Mouse (Mus musculus) embryonic facial prominence, embryonic 13.5 days (tissue): ENCODE data around the gene Eml4. TPM values are rescaled to one million over a fixed set of nuclear protein-coding genes. Genes with fewer than 3 reads are reported as not detected.

Experiments used
- ATAC-seq: fragments of 200-750 bp; cut with Nextera tagmentation; 2 replicates; pipeline ENCODE4 v1.8.0; 2017; ENCODE audit warnings: low read depth; ENCODE audit not compliant: insufficient number of reproducible peaks, insufficient read depth, low FRiP score, low TSS enrichment
- H3K27ac ChIP-seq: fragments of 300-500 bp; sonication (generic); 2 replicates; pipeline ENCODE4 v1.5.1; 2015; ENCODE audit warnings: moderate library complexity, mild to moderate bottlenecking, inconsistent platforms
- H3K27me3 ChIP-seq: fragments of 300-500 bp; sonication (generic); 2 replicates; pipeline ENCODE4 v1.6.1; 2015; ENCODE audit warnings: mild to moderate bottlenecking, inconsistent platforms
- H3K36me3 ChIP-seq: fragments of 300-500 bp; sonication (generic); 2 replicates; pipeline ENCODE4 v1.6.1; 2015; ENCODE audit warnings: mild to moderate bottlenecking, inconsistent platforms
- H3K4me1 ChIP-seq: fragments of 300-500 bp; sonication (generic); 2 replicates; pipeline ENCODE4 v1.6.1; 2015; ENCODE audit warnings: inconsistent platforms
- H3K4me2 ChIP-seq: fragments of 300-500 bp; sonication (generic); 2 replicates; pipeline ENCODE4 v1.6.1; 2015; ENCODE audit warnings: moderate library complexity, mild to moderate bottlenecking, inconsistent platforms
- H3K4me3 ChIP-seq: fragments of 300-500 bp; sonication (generic); 2 replicates; pipeline ENCODE4 v1.5.1; 2015; ENCODE audit warnings: mild to moderate bottlenecking, inconsistent platforms
- H3K9ac ChIP-seq: fragments of 300-500 bp; sonication (generic); 2 replicates; pipeline ENCODE4 v1.6.1; 2015; ENCODE audit warnings: mild to moderate bottlenecking, inconsistent platforms
- H3K9me3 ChIP-seq: fragments of 300-500 bp; sonication (generic); 2 replicates; pipeline ENCODE4 v1.6.1; 2016; ENCODE audit warnings: inconsistent platforms
- WGBS: fragments of 180-500 bp; shearing (Covaris S2); methylation state at CpG from one replicate; pipeline ENCODE4 v1.1.7; 2015; ENCODE audit warnings: mixed read lengths; 5-methylcytosine and 5-hydroxymethylcytosine counted together
- polyA plus RNA-seq: library from polyadenylated mRNA; unstranded; fragments of >200 nt; fragmentation: Nextera tagmentation; extraction: Ambion mirVana; gene quantifications from 2 replicates; pipeline ENCODE4 v1.2.1, GENCODE M21; 2015

The Eml4 gene
- polyA plus RNA-seq, 1 experiment from 2014 or later: 41.6 TPM

- no peak overlapping the region for H3K4me3 ChIP-seq
- peaks cover 25% of the 10 kb centered on the region for H3K4me1 ChIP-seq
- peaks cover 4% of the 10 kb centered on the region; the same call in 1 of the 2 replicates for H3K9me3 ChIP-seq
- 42% methylated on average over 4 of the region's 4 CpGs for WGBS
- no peak overlapping the region for H3K9ac ChIP-seq
- ATAC-seq: no peak
- no peaks in the 10 kb centered on the region for H3K27me3 ChIP-seq
- no peaks in the 10 kb centered on the region for H3K36me3 ChIP-seq
- H3K4me2 ChIP-seq: no peak overlapping the region
- H3K27ac ChIP-seq: no peak overlapping the region
Measured at GRCm38 (mm10) chr17:83315476-83315875, 35.3 kb upstream of the Eml4 start.

- no peaks in the 10 kb centered on the region for H3K36me3 ChIP-seq
- H3K27ac ChIP-seq: peak overlapping the region; percentile 83
- H3K27me3 ChIP-seq: no peaks in the 10 kb centered on the region
- peak overlapping the region; percentile 33 for H3K4me3 ChIP-seq
- ATAC-seq: peak; percentile 69
- peaks cover 4% of the 10 kb centered on the region; the same call in 1 of the 2 replicates for H3K9me3 ChIP-seq
- H3K4me1 ChIP-seq: peaks cover 24% of the 10 kb centered on the region
- 6% methylated on average over 25 of the region's 25 CpGs for WGBS
- peak overlapping the region; percentile 62 for H3K9ac ChIP-seq
- H3K4me2 ChIP-seq: peak overlapping the region; percentile 62
Measured at GRCm38 (mm10) chr17:83322621-83323335, 28.0 kb upstream of the Eml4 start.

GRCm38 (mm10) chr17:83323410-83324268 lies 27.1 kb upstream of the Eml4 start:
- Histone ChIP-seq H3K4me3 (no peak overlapping the region), H3K4me1 (peaks cover 24% of the 10 kb centered on the region), H3K9me3 (peaks cover 4% of the 10 kb centered on the region; the same call in 1 of the 2 replicates), H3K27me3 (no peaks in the 10 kb centered on the region), H3K4me2 (peak overlapping the region; percentile 62; the same call in 1 of the 2 replicates), H3K9ac (no peak overlapping the region), H3K27ac (peak overlapping the region; percentile 83), H3K36me3 (no peaks in the 10 kb centered on the region)
- WGBS: 45% methylated on average over 19 of the region's 19 CpGs
- ATAC-seq: no peak

GRCm38 (mm10) chr17:83324269-83324616 lies 26.5 kb upstream of the Eml4 start:
- Histone ChIP-seq H3K27ac (peak overlapping the region; percentile 83), H3K27me3 (no peaks in the 10 kb centered on the region), H3K4me2 (no peak overlapping the region), H3K9me3 (peaks cover 2% of the 10 kb centered on the region; the same call in 1 of the 2 replicates), H3K36me3 (no peaks in the 10 kb centered on the region), H3K9ac (no peak overlapping the region), H3K4me1 (peaks cover 28% of the 10 kb centered on the region), H3K4me3 (no peak overlapping the region)
- 68% methylated on average over 11 of the region's 11 CpGs for WGBS
- no peak for ATAC-seq

- Histone ChIP-seq H3K4me1 (no peaks in the 10 kb centered on the region; the same call in 1 of the 2 replicates), H3K9me3 (no peaks in the 10 kb centered on the region), H3K9ac (no peak overlapping the region), H3K36me3 (no peaks in the 10 kb centered on the region), H3K27ac (no peak overlapping the region), H3K4me2 (peak overlapping the region; percentile 36), H3K4me3 (no peak overlapping the region), H3K27me3 (no peaks in the 10 kb centered on the region)
- WGBS: 43% methylated on average over 13 of the region's 13 CpGs
- ATAC-seq: no peak
Measured at GRCm38 (mm10) chr17:83335183-83335584, 15.5 kb upstream of the Eml4 start.

GRCm38 (mm10) chr17:83337051-83337898 lies 13.5 kb upstream of the Eml4 start:
- H3K9me3 ChIP-seq: no peaks in the 10 kb centered on the region
- no peak overlapping the region for H3K9ac ChIP-seq
- no peaks in the 10 kb centered on the region for H3K36me3 ChIP-seq
- ATAC-seq: no peak
- H3K27me3 ChIP-seq: no peaks in the 10 kb centered on the region
- no peak overlapping the region for H3K27ac ChIP-seq
- peaks cover 16% of the 10 kb centered on the region for H3K4me1 ChIP-seq
- WGBS: 75% methylated on average over 13 of the region's 13 CpGs
- H3K4me2 ChIP-seq: no peak overlapping the region
- no peak overlapping the region for H3K4me3 ChIP-seq

GRCm38 (mm10) chr17:83339368-83340085 lies 11.2 kb upstream of the Eml4 start:
- ATAC-seq: no peak
- Histone ChIP-seq H3K4me3 (no peak overlapping the region), H3K4me2 (no peak overlapping the region), H3K27ac (no peak overlapping the region), H3K9ac (no peak overlapping the region), H3K36me3 (no peaks in the 10 kb centered on the region), H3K27me3 (no peaks in the 10 kb centered on the region), H3K4me1 (peaks cover 18% of the 10 kb centered on the region), H3K9me3 (no peaks in the 10 kb centered on the region)
- WGBS: 76% methylated on average over 13 of the region's 13 CpGs

- Histone ChIP-seq H3K27ac (peak overlapping the region; percentile 55; the same call in 1 of the 2 replicates), H3K4me1 (peaks cover 18% of the 10 kb centered on the region), H3K36me3 (no peaks in the 10 kb centered on the region), H3K27me3 (no peaks in the 10 kb centered on the region), H3K9ac (no peak overlapping the region), H3K9me3 (no peaks in the 10 kb centered on the region), H3K4me2 (no peak overlapping the region), H3K4me3 (no peak overlapping the region)
- ATAC-seq: no peak
- 65% methylated on average over 16 of the region's 16 CpGs for WGBS
Measured at GRCm38 (mm10) chr17:83340895-83341524, 9.7 kb upstream of the Eml4 start.

GRCm38 (mm10) chr17:83344226-83344625 lies 6.5 kb upstream of the Eml4 start:
- no peaks in the 10 kb centered on the region for H3K9me3 ChIP-seq
- H3K27ac ChIP-seq: no peak overlapping the region
- H3K36me3 ChIP-seq: no peaks in the 10 kb centered on the region
- no peak overlapping the region for H3K4me2 ChIP-seq
- WGBS: 79% methylated on average over 7 of the region's 7 CpGs
- no peak for ATAC-seq
- H3K4me1 ChIP-seq: peaks cover 18% of the 10 kb centered on the region
- no peaks in the 10 kb centered on the region for H3K27me3 ChIP-seq
- H3K9ac ChIP-seq: no peak overlapping the region
- no peak overlapping the region for H3K4me3 ChIP-seq

GRCm38 (mm10) chr17:83348056-83348822 lies 2.5 kb upstream of the Eml4 start:
- no peaks in the 10 kb centered on the region for H3K36me3 ChIP-seq
- H3K27me3 ChIP-seq: no peaks in the 10 kb centered on the region
- no peak overlapping the region for H3K27ac ChIP-seq
- no peak overlapping the region for H3K9ac ChIP-seq
- peaks cover 17% of the 10 kb centered on the region for H3K4me1 ChIP-seq
- no peak for ATAC-seq
- no peak overlapping the region for H3K4me2 ChIP-seq
- no peaks in the 10 kb centered on the region for H3K9me3 ChIP-seq
- no peak overlapping the region for H3K4me3 ChIP-seq
- 81% methylated on average over 9 of the region's 9 CpGs for WGBS
